In the genomic region with DNA sequence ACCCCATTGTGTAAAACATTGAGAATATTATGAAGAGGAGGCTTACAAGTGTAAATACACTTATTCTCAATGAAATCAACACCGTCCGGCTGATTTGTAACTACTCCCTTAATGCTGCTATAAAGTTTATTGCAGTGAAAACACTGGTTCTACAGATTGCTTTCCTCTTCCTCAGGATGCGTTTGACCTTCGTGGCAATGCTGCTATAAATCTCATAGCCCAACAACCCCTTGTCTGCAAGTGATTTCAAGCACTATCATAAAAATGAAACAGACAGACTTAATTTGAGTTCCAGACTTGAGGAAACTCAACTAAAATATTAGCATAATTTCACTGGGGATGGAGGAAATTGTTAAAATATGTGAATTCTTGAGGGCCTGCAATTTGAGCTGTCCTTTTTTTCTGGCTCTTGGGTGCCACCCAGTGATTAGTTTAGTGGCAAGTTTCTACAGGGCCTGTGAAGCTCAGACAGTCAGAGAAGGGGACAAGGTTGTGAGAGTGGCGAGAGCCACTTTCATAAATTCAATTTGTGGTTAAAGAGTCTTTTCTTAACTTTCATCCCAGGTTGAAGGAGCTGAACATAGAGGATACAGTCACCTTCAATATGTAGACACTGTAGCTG, we compare ENCODE assay signal across 8 mouse cellular contexts.
A peak's percentile ranks its signal among the peaks of the same experiment; 100 is the strongest.
DNase-seq lines count a peak whose midpoint lies in the region.

No protein-coding gene starts in this region.

- intact Hi-C loops in left cerebral cortex, postnatal 10 days (cut with DNase I), result loop anchor here (2.0 kb wide), 2 partner anchors 845 to 851 kb away; no protein-coding TSS in a partner anchor
- intact Hi-C loops in gastrocnemius, postnatal 14 days (cut with DNase I; ENCODE audit: low total_unique reads), result no loop called here

- DNase-seq in adrenal gland, postnatal 14 days, result peak; percentile 9
- DNase-seq in adrenal gland, adult 8-10 months, result no peak
- DNase-seq in lung, postnatal 10 days, result peak; percentile 31
- no peak for DNase-seq in lung, adult 18-20 months
- peak; percentile 11 to 68 for DNase-seq in frontal cortex, adult 2 months (ENCODE audit: extremely low spot score in 1 of 2, low spot score in 1 of 2)
- peak; percentile 24 to 38 for DNase-seq in left cerebral cortex, postnatal 10 days (ENCODE audit: extremely low spot score in 1 of 2, low spot score in 2 of 2)
- DNase-seq in adrenal gland, postnatal 4 days (ENCODE audit: low spot score in 2 of 2), result no peak
- no peak for DNase-seq in gastrocnemius, postnatal 14 days

Comparison
In these comparisons a context has a peak if more than half of its experiments do, and no peak if none do; other contexts are left out.
1. DNase-seq: peak in adrenal gland, postnatal 14 days (single experiment), lung, postnatal 10 days (single experiment), frontal cortex, adult 2 months (2 of 2) and left cerebral cortex, postnatal 10 days (2 of 2); none in adrenal gland, adult 8-10 months (single experiment), lung, adult 18-20 months (0 of 2), adrenal gland, postnatal 4 days (0 of 2) and gastrocnemius, postnatal 14 days (single experiment).